Mouse (Mus musculus) neural tube, embryonic 12.5 days (tissue): ENCODE measurements at regions not wholly inside any gene's neighbourhood (a gene's known extent, or its start where the extent isn't known, plus 50 kb on each side); places are given as distances from the start of the nearest gene placed in this dataset.

Experiments
- ATAC-seq: fragments of 200-750 bp; cut with Nextera tagmentation; 2 replicates; pipeline ENCODE4 v1.8.0; 2017; ENCODE audit warnings: low read depth, mild to moderate bottlenecking, moderate TSS enrichment, moderate library complexity; ENCODE audit not compliant: low FRiP score
- H3K27ac ChIP-seq: fragments of 300-500 bp; sonication (generic); 2 replicates; pipeline ENCODE4 v1.5.1; 2016
- H3K27me3 ChIP-seq: fragments of 300-500 bp; sonication (generic); replicated peaks from 2 replicates; pipeline ENCODE4 v1.6.1; 2016; ENCODE audit warnings: mild to moderate bottlenecking
- H3K36me3 ChIP-seq: fragments of 300-500 bp; sonication (generic); 2 replicates; pipeline ENCODE4 v1.6.1; 2016; ENCODE audit warnings: mild to moderate bottlenecking
- H3K4me1 ChIP-seq: fragments of 300-500 bp; sonication (generic); 2 replicates; pipeline ENCODE4 v1.6.1; 2016
- H3K4me2 ChIP-seq: fragments of 300-500 bp; sonication (generic); replicated peaks from 2 replicates; pipeline ENCODE4 v1.6.1; 2016; ENCODE audit warnings: mild to moderate bottlenecking
- H3K4me3 ChIP-seq: fragments of 300-500 bp; sonication (generic); 2 replicates; pipeline ENCODE4 v1.5.1; 2016
- H3K9ac ChIP-seq: fragments of 300-500 bp; sonication (generic); 2 replicates; pipeline ENCODE4 v1.6.1; 2016; ENCODE audit warnings: mild to moderate bottlenecking
- H3K9me3 ChIP-seq: fragments of 300-500 bp; sonication (generic); 2 replicates; pipeline ENCODE4 v1.6.1; 2016; ENCODE audit warnings: mild to moderate bottlenecking
- WGBS: fragments of 180-500 bp; shearing (Covaris S2); methylation state at CpG from one replicate; pipeline ENCODE4 v1.1.7; 2016; 5-methylcytosine and 5-hydroxymethylcytosine counted together

GRCm38 (mm10) chr13:31177999-31178783 is 204.2 kb downstream of the Gm5447 start:
- 82% methylated on average over 5 of the region's 5 CpGs for WGBS
- no peak overlapping the region for H3K4me3 ChIP-seq
- no peak for ATAC-seq
- no peaks in the 10 kb centered on the region for H3K9me3 ChIP-seq
- H3K27me3 ChIP-seq, result no peaks in the 10 kb centered on the region
- no peak overlapping the region for H3K9ac ChIP-seq
- H3K4me1 ChIP-seq, result no peaks in the 10 kb centered on the region
- H3K36me3 ChIP-seq, result no peaks in the 10 kb centered on the region
- H3K27ac ChIP-seq, result no peak overlapping the region
- H3K4me2 ChIP-seq, result no peak overlapping the region

GRCm38 (mm10) chr13:31178964-31179363 is 205.0 kb downstream of the Gm5447 start:
- H3K27ac ChIP-seq, result no peak overlapping the region

GRCm38 (mm10) chr13:31179407-31180001 is 205.5 kb downstream of the Gm5447 start:
- no peak overlapping the region for H3K27ac ChIP-seq

More at GRCm38 (mm10) chr13:31178964-31179363, 205.0 kb downstream of the Gm5447 start:
- 83% methylated on average over 3 of the region's 3 CpGs for WGBS
- Histone ChIP-seq H3K27me3 (no peaks in the 10 kb centered on the region), H3K4me3 (no peak overlapping the region), H3K4me1 (no peaks in the 10 kb centered on the region), H3K9me3 (no peaks in the 10 kb centered on the region), H3K36me3 (no peaks in the 10 kb centered on the region), H3K9ac (no peak overlapping the region), H3K4me2 (no peak overlapping the region)
- no peak for ATAC-seq

GRCm38 (mm10) chr13:31181530-31181929 is 207.5 kb downstream of the Gm5447 start:
- H3K9me3 ChIP-seq, result no peaks in the 10 kb centered on the region
- H3K27ac ChIP-seq, result no peak overlapping the region
- no peak overlapping the region for H3K9ac ChIP-seq
- H3K4me1 ChIP-seq, result no peaks in the 10 kb centered on the region
- H3K4me2 ChIP-seq, result no peak overlapping the region
- H3K36me3 ChIP-seq, result no peaks in the 10 kb centered on the region
- WGBS, result 70% methylated on average over 5 of the region's 5 CpGs
- H3K27me3 ChIP-seq, result no peaks in the 10 kb centered on the region
- no peak overlapping the region for H3K4me3 ChIP-seq
- ATAC-seq, result no peak

More at GRCm38 (mm10) chr13:31179407-31180001, 205.5 kb downstream of the Gm5447 start:
- no peaks in the 10 kb centered on the region for H3K27me3 ChIP-seq
- no peak; the same call in 1 of the 2 replicates for ATAC-seq
- no peaks in the 10 kb centered on the region for H3K9me3 ChIP-seq
- H3K4me3 ChIP-seq, result no peak overlapping the region
- no peak overlapping the region for H3K9ac ChIP-seq
- no peaks in the 10 kb centered on the region for H3K36me3 ChIP-seq
- WGBS, result 37% methylated on average over 12 of the region's 12 CpGs
- no peak overlapping the region for H3K4me2 ChIP-seq
- H3K4me1 ChIP-seq, result no peaks in the 10 kb centered on the region

- Histone ChIP-seq H3K36me3 (no peaks in the 10 kb centered on the region), H3K4me2 (no peak overlapping the region), H3K4me1 (no peaks in the 10 kb centered on the region), H3K27ac (no peak overlapping the region), H3K27me3 (no peaks in the 10 kb centered on the region), H3K4me3 (no peak overlapping the region), H3K9me3 (no peaks in the 10 kb centered on the region), H3K9ac (no peak overlapping the region)
- 81% methylated on average over 14 of the region's 14 CpGs for WGBS
- ATAC-seq, result no peak
Observed at GRCm38 (mm10) chr13:31184845-31185834, 211.1 kb downstream of the Gm5447 start.

- H3K36me3 ChIP-seq, result no peaks in the 10 kb centered on the region
- H3K27me3 ChIP-seq, result no peaks in the 10 kb centered on the region
- ATAC-seq, result no peak
- no peaks in the 10 kb centered on the region for H3K4me1 ChIP-seq
- no peak overlapping the region for H3K27ac ChIP-seq
- H3K4me2 ChIP-seq, result no peak overlapping the region
- no peak overlapping the region for H3K4me3 ChIP-seq
- H3K9me3 ChIP-seq, result no peaks in the 10 kb centered on the region
- WGBS, result 60% methylated on average over 5 of the region's 5 CpGs
- no peak overlapping the region for H3K9ac ChIP-seq
Observed at GRCm38 (mm10) chr13:31186805-31187589, 213.0 kb downstream of the Gm5447 start.

- Histone ChIP-seq H3K4me2 (no peak overlapping the region), H3K9me3 (no peaks in the 10 kb centered on the region), H3K4me3 (no peak overlapping the region), H3K27ac (no peak overlapping the region), H3K36me3 (no peaks in the 10 kb centered on the region), H3K9ac (no peak overlapping the region), H3K4me1 (no peaks in the 10 kb centered on the region), H3K27me3 (no peaks in the 10 kb centered on the region)
- 62% methylated on average over 1 of the region's 1 CpGs for WGBS
- no peak for ATAC-seq
Observed at GRCm38 (mm10) chr13:31189116-31189515, 215.1 kb downstream of the Gm5447 start.

- no peaks in the 10 kb centered on the region for H3K4me1 ChIP-seq
- H3K9me3 ChIP-seq, result no peaks in the 10 kb centered on the region
- no peak for ATAC-seq
- H3K9ac ChIP-seq, result no peak overlapping the region
- H3K4me2 ChIP-seq, result no peak overlapping the region
- WGBS, result 84% methylated on average over 4 of the region's 4 CpGs
- no peaks in the 10 kb centered on the region for H3K36me3 ChIP-seq
- no peak overlapping the region for H3K4me3 ChIP-seq
- H3K27me3 ChIP-seq, result no peaks in the 10 kb centered on the region
- no peak overlapping the region for H3K27ac ChIP-seq
Observed at GRCm38 (mm10) chr13:31190036-31190435, 216.0 kb downstream of the Gm5447 start.

GRCm38 (mm10) chr13:31191344-31192139 is 217.5 kb downstream of the Gm5447 start:
- Histone ChIP-seq H3K27ac (no peak overlapping the region), H3K27me3 (no peaks in the 10 kb centered on the region), H3K4me3 (no peak overlapping the region), H3K4me2 (no peak overlapping the region), H3K9me3 (no peaks in the 10 kb centered on the region), H3K36me3 (no peaks in the 10 kb centered on the region), H3K4me1 (no peaks in the 10 kb centered on the region), H3K9ac (no peak overlapping the region)
- no peak for ATAC-seq
- WGBS, result 75% methylated on average over 7 of the region's 7 CpGs

- no peak overlapping the region for H3K4me2 ChIP-seq
- H3K4me3 ChIP-seq, result no peak overlapping the region
- H3K9ac ChIP-seq, result no peak overlapping the region
- H3K4me1 ChIP-seq, result no peaks in the 10 kb centered on the region
- no peak for ATAC-seq
- no peak overlapping the region for H3K27ac ChIP-seq
- H3K36me3 ChIP-seq, result no peaks in the 10 kb centered on the region
- WGBS, result 79% methylated on average over 3 of the region's 3 CpGs
- no peaks in the 10 kb centered on the region for H3K27me3 ChIP-seq
- no peaks in the 10 kb centered on the region for H3K9me3 ChIP-seq
Observed at GRCm38 (mm10) chr13:31194971-31195370, 221.0 kb downstream of the Gm5447 start.

- no peak for ATAC-seq
- WGBS, result 80% methylated on average over 2 of the region's 2 CpGs
- H3K9ac ChIP-seq, result no peak overlapping the region
- H3K9me3 ChIP-seq, result no peaks in the 10 kb centered on the region
- no peaks in the 10 kb centered on the region for H3K27me3 ChIP-seq
- no peaks in the 10 kb centered on the region for H3K4me1 ChIP-seq
- no peaks in the 10 kb centered on the region for H3K36me3 ChIP-seq
- H3K27ac ChIP-seq, result no peak overlapping the region
- no peak overlapping the region for H3K4me2 ChIP-seq
- no peak overlapping the region for H3K4me3 ChIP-seq
Observed at GRCm38 (mm10) chr13:31196546-31196945, 222.5 kb downstream of the Gm5447 start.
